Mouse (Mus musculus) Patski (cell line): ENCODE measurements around the gene Neurog3. TPM values are rescaled to one million over a fixed set of nuclear protein-coding genes. Genes with fewer than 3 reads are reported as not detected.

Experiments used
- ATAC-seq: fragments of 100-300 bp; one replicate; pipeline ENCODE4 v1.8.0; 2021
- CTCF ChIA-PET: fragments of 350-600 bp; sonication (Branson Sonifier 250); formaldehyde crosslinking; loops from one replicate; lab custom pipeline; 2022; ENCODE audit warnings: inconsistent platforms; lab: Charles Lee
- POLR2A ChIA-PET: fragments of 350-600 bp; sonication (Branson Sonifier 250); formaldehyde crosslinking; loops from one replicate; lab custom pipeline; 2022; ENCODE audit warnings: antibody characterized with exemption, inconsistent platforms; lab: Charles Lee
- DNase-seq: peaks from one replicate; pipeline ENCODE4 v3.0.0-alpha.2; 2011; ENCODE audit warnings: low read depth, low spot score
- H3K27me3 ChIP-seq: fragments of 371-371 bp; one replicate; pipeline ENCODE4 v1.5.1; 2021
- CTCF ChIP-seq: fragments of 100-300 bp; IDR thresholded peaks from one replicate; pipeline ENCODE4 v1.5.1; 2021
- in situ Hi-C: fragments of 300-500 bp; cut with MboI; formaldehyde crosslinking; loops from 3 replicates; pipeline ENCODE4 v1.11.1; 2018; ENCODE audit warnings: low pct_unique_long_range_greater_than_20kb, mixed read lengths
- polyA plus RNA-seq: library from polyadenylated mRNA; unstranded; gene quantifications from one replicate; pipeline ENCODE4 v1.2.3, GENCODE M21; 2021

The Neurog3 gene
- not detected for polyA plus RNA-seq

GRCm38 (mm10) chr10:62132691-62133281, at the start of gene Neurog3:
Neurog3 (plus strand) TSS chr10:62133090.
- in situ Hi-C loops: no loop called here
- ChIA-PET CTCF (no interaction called here), POLR2A (no interaction called here)
- ATAC-seq (no peak), DNase-seq (no peak)
- no peak for TF ChIP-seq CTCF
- H3K27me3 ChIP-seq: peaks cover 57% of the 10 kb centered on the region

GRCm38 (mm10) chr10:62086044-62086443, 46.8 kb upstream of the Neurog3 start:
- in situ Hi-C loops: no loop called here
- no peak for TF ChIP-seq CTCF
- POLR2A ChIA-PET: no interaction called here
- CTCF ChIA-PET: no interaction called here
- DNase-seq: no peak
- ATAC-seq: no peak
- peaks cover 53% of the 10 kb centered on the region for H3K27me3 ChIP-seq

GRCm38 (mm10) chr10:62086826-62087225, 46.1 kb upstream of the Neurog3 start:
- peaks cover 53% of the 10 kb centered on the region for H3K27me3 ChIP-seq
- POLR2A ChIA-PET: no interaction called here
- no peak for TF ChIP-seq CTCF
- DNase-seq: no peak
- CTCF ChIA-PET: no interaction called here
- ATAC-seq: no peak
- in situ Hi-C loops: no loop called here

- CTCF ChIA-PET: interaction anchor here (0.8 kb wide), 1 partner anchor 89 kb away, joined by 3 read pairs; no protein-coding TSS in a partner anchor
- ATAC-seq: no peak
- in situ Hi-C loops: no loop called here
- POLR2A ChIA-PET: no interaction called here
- no peak for DNase-seq
- no peak for TF ChIP-seq CTCF
- H3K27me3 ChIP-seq: peaks cover 44% of the 10 kb centered on the region
These were observed 44.5 kb upstream of the Neurog3 start for GRCm38 (mm10) chr10:62088411-62088810.

GRCm38 (mm10) chr10:62089071-62089470, 43.8 kb upstream of the Neurog3 start:
- DNase-seq (no peak), ATAC-seq (no peak)
- no peak for TF ChIP-seq CTCF
- ChIA-PET POLR2A (no interaction called here), CTCF (interaction anchor here (0.8 kb wide), 1 partner anchor 89 kb away, joined by 3 read pairs; no protein-coding TSS in a partner anchor)
- in situ Hi-C loops: no loop called here
- H3K27me3 ChIP-seq: peaks cover 39% of the 10 kb centered on the region

GRCm38 (mm10) chr10:62089486-62089885, 43.4 kb upstream of the Neurog3 start:
- ChIA-PET CTCF (no interaction called here), POLR2A (no interaction called here)
- peaks cover 39% of the 10 kb centered on the region for H3K27me3 ChIP-seq
- in situ Hi-C loops: no loop called here
- DNase-seq: no peak
- TF ChIP-seq CTCF: no peak
- ATAC-seq: no peak

GRCm38 (mm10) chr10:62093903-62094302, 39.0 kb upstream of the Neurog3 start:
- in situ Hi-C loops: no loop called here
- ATAC-seq (no peak), DNase-seq (no peak)
- no peak for TF ChIP-seq CTCF
- POLR2A ChIA-PET: no interaction called here
- peaks cover 52% of the 10 kb centered on the region for H3K27me3 ChIP-seq
- CTCF ChIA-PET: no interaction called here

- peaks cover 50% of the 10 kb centered on the region for H3K27me3 ChIP-seq
- no peak for TF ChIP-seq CTCF
- ChIA-PET POLR2A (no interaction called here), CTCF (no interaction called here)
- no peak for ATAC-seq
- DNase-seq: no peak
- in situ Hi-C loops: no loop called here
These were observed 38.5 kb upstream of the Neurog3 start for GRCm38 (mm10) chr10:62094401-62094800.

GRCm38 (mm10) chr10:62099749-62100403, 33.0 kb upstream of the Neurog3 start:
- no peak for ATAC-seq
- CTCF ChIA-PET: no interaction called here
- no peak for DNase-seq

GRCm38 (mm10) chr10:62101504-62102439, 31.1 kb upstream of the Neurog3 start:
- ATAC-seq (no peak), DNase-seq (no peak)
- POLR2A ChIA-PET: interaction anchor here (0.5 kb wide), 1 partner anchor 468 kb away, joined by 3 read pairs; no protein-coding TSS in a partner anchor
- peaks cover 23% of the 10 kb centered on the region for H3K27me3 ChIP-seq
- CTCF ChIA-PET: interaction anchor here (0.9 to 2.2 kb wide), 3 partner anchors 47 to 81 kb away, joined by 3 to 11 read pairs (median 3); no protein-coding TSS in a partner anchor
- in situ Hi-C loops: loop anchor here (5.0 kb wide), 3 partner anchors 39 to 141 kb away; no protein-coding TSS in a partner anchor
- no peak for TF ChIP-seq CTCF

More at GRCm38 (mm10) chr10:62099749-62100403, 33.0 kb upstream of the Neurog3 start:
- H3K27me3 ChIP-seq: peaks cover 39% of the 10 kb centered on the region
- TF ChIP-seq CTCF: no peak
- POLR2A ChIA-PET: no interaction called here
- in situ Hi-C loops: loop anchor here (5.0 kb wide), 3 partner anchors 38 to 142 kb away; no protein-coding TSS in a partner anchor
